Mouse (Mus musculus) heart, embryonic 16.5 days (tissue): ENCODE measurements around the gene Epb41. TPM values are rescaled to one million over a fixed set of nuclear protein-coding genes. Genes with fewer than 3 reads are reported as not detected.

Experiments
- ATAC-seq: fragments of 200-750 bp; cut with Nextera tagmentation; replicated peaks from 2 replicates; pipeline ENCODE4 v1.8.0; 2017; ENCODE audit warnings: moderate number of reproducible peaks; ENCODE audit not compliant: insufficient read depth, low FRiP score; ENCODE audit errors: extremely low read depth
- H3K27ac ChIP-seq: fragments of 300-500 bp; sonication (generic); 2 replicates; pipeline ENCODE4 v1.5.1; 2014; ENCODE audit warnings: mild to moderate bottlenecking, low read length, control low read depth, moderate library complexity
- H3K27me3 ChIP-seq: fragments of 300-500 bp; sonication (generic); 2 replicates; pipeline ENCODE4 v1.6.1; 2014; ENCODE audit warnings: low read length, mixed read lengths; ENCODE audit not compliant: control insufficient read depth, insufficient read depth
- H3K36me3 ChIP-seq: fragments of 300-500 bp; sonication (generic); 2 replicates; pipeline ENCODE4 v1.6.1; 2014; ENCODE audit not compliant: control insufficient read depth, insufficient read depth
- H3K4me1 ChIP-seq: fragments of 300-500 bp; sonication (generic); 2 replicates; pipeline ENCODE4 v1.6.1; 2014; ENCODE audit warnings: low read length, mixed read lengths; ENCODE audit not compliant: control insufficient read depth, insufficient read depth
- H3K4me2 ChIP-seq: fragments of 300-500 bp; sonication (generic); 2 replicates; pipeline ENCODE4 v1.6.1; 2014; ENCODE audit warnings: low read depth, mild to moderate bottlenecking, control low read depth, low read length
- H3K4me3 ChIP-seq: fragments of 300-500 bp; sonication (generic); 2 replicates; pipeline ENCODE4 v1.5.1; 2014; ENCODE audit warnings: mild to moderate bottlenecking, control low read depth, low read length
- H3K9ac ChIP-seq: fragments of 300-500 bp; sonication (generic); 2 replicates; pipeline ENCODE4 v1.6.1; 2014; ENCODE audit warnings: low read length, control low read depth
- H3K9me3 ChIP-seq: fragments of 300-500 bp; sonication (generic); replicated peaks from 2 replicates; pipeline ENCODE4 v1.6.1; 2016; ENCODE audit warnings: low read length; ENCODE audit not compliant: control insufficient read depth
- WGBS: fragments of 180-500 bp; shearing (Covaris S2); extraction: QIAGEN DNeasy Blood & Tissue Kit; methylation state at CpG from one replicate; pipeline ENCODE4 v1.1.7; 2014; 5-methylcytosine and 5-hydroxymethylcytosine counted together
- polyA plus RNA-seq: library from polyadenylated mRNA; unstranded; fragments of >200 nt; fragmentation: Nextera tagmentation; extraction: Ambion mirVana; gene quantifications from 2 replicates; pipeline ENCODE4 v1.2.1, GENCODE M21; 2015

Gene Epb41
- polyA plus RNA-seq, 1 experiment from 2014 or later = 67.4 TPM

GRCm38 (mm10) chr4:132027167-132027566 lies 48.0 kb downstream of the Epb41 start:
- 84% methylated on average over 6 of the region's 6 CpGs for WGBS
- H3K36me3 ChIP-seq = 0 out of 2 replicates have a peak, but pooled peaks cover 3% of the 10 kb centered on the region
- no peak overlapping the region for H3K4me2 ChIP-seq
- H3K4me3 ChIP-seq = no peak overlapping the region
- H3K9ac ChIP-seq = no peak overlapping the region
- peaks cover 3% of the 10 kb centered on the region for H3K9me3 ChIP-seq
- peaks cover 13% of the 10 kb centered on the region for H3K4me1 ChIP-seq
- no peak overlapping the region for H3K27ac ChIP-seq
- no peaks in the 10 kb centered on the region for H3K27me3 ChIP-seq
- ATAC-seq = no peak

GRCm38 (mm10) chr4:132025738-132026527 lies 49.2 kb downstream of the Epb41 start:
- no peaks in the 10 kb centered on the region for H3K27me3 ChIP-seq
- H3K36me3 ChIP-seq = 0 out of 2 replicates have a peak, but pooled peaks cover 3% of the 10 kb centered on the region
- H3K4me1 ChIP-seq = peaks cover 13% of the 10 kb centered on the region
- peaks cover 3% of the 10 kb centered on the region for H3K9me3 ChIP-seq
- WGBS = 57% methylated on average over 5 of the region's 5 CpGs
- no peak overlapping the region for H3K9ac ChIP-seq
- ATAC-seq = no peak
- H3K4me2 ChIP-seq = no peak overlapping the region
- no peak overlapping the region for H3K4me3 ChIP-seq
- H3K27ac ChIP-seq = no peak overlapping the region

GRCm38 (mm10) chr4:132025264-132025663 lies 49.9 kb downstream of the Epb41 start:
- Histone ChIP-seq H3K4me1 (peaks cover 10% of the 10 kb centered on the region), H3K9me3 (peaks cover 3% of the 10 kb centered on the region), H3K36me3 (0 out of 2 replicates have a peak, but pooled peaks cover 3% of the 10 kb centered on the region), H3K4me3 (no peak overlapping the region), H3K9ac (no peak overlapping the region), H3K27ac (no peak overlapping the region), H3K4me2 (no peak overlapping the region), H3K27me3 (no peaks in the 10 kb centered on the region)
- WGBS = 63% methylated on average over 2 of the region's 2 CpGs
- ATAC-seq = no peak

GRCm38 (mm10) chr4:132023816-132024215 lies 51.3 kb downstream of the Epb41 start:
- no peak overlapping the region for H3K27ac ChIP-seq
- no peak overlapping the region for H3K9ac ChIP-seq
- peaks cover 9% of the 10 kb centered on the region for H3K4me1 ChIP-seq
- no peaks in the 10 kb centered on the region for H3K27me3 ChIP-seq
- H3K9me3 ChIP-seq = peaks cover 3% of the 10 kb centered on the region
- ATAC-seq = no peak
- no peak overlapping the region for H3K4me2 ChIP-seq
- no peak overlapping the region for H3K4me3 ChIP-seq
- 0 out of 2 replicates have a peak, but pooled peaks cover 3% of the 10 kb centered on the region for H3K36me3 ChIP-seq
- 97% methylated on average over 2 of the region's 2 CpGs for WGBS

GRCm38 (mm10) chr4:132022639-132023038 lies 52.5 kb downstream of the Epb41 start:
- Histone ChIP-seq H3K36me3 (0 out of 2 replicates have a peak, but pooled peaks cover 3% of the 10 kb centered on the region), H3K4me1 (peaks cover 6% of the 10 kb centered on the region), H3K27me3 (no peaks in the 10 kb centered on the region), H3K4me3 (no peak overlapping the region), H3K27ac (no peak overlapping the region), H3K9me3 (peaks cover 3% of the 10 kb centered on the region), H3K4me2 (no peak overlapping the region), H3K9ac (no peak overlapping the region)
- WGBS = 90% methylated on average over 4 of the region's 4 CpGs
- no peak for ATAC-seq

- no peak overlapping the region for H3K4me3 ChIP-seq
- 83% methylated on average over 7 of the region's 7 CpGs for WGBS
- peaks cover 6% of the 10 kb centered on the region for H3K4me1 ChIP-seq
- no peak overlapping the region for H3K4me2 ChIP-seq
- no peak overlapping the region for H3K27ac ChIP-seq
- H3K27me3 ChIP-seq = no peaks in the 10 kb centered on the region
- no peak overlapping the region for H3K9ac ChIP-seq
- 0 out of 2 replicates have a peak, but pooled peaks cover 3% of the 10 kb centered on the region for H3K36me3 ChIP-seq
- peaks cover 3% of the 10 kb centered on the region for H3K9me3 ChIP-seq
- no peak for ATAC-seq
Measured at GRCm38 (mm10) chr4:132021883-132022282, 53.2 kb downstream of the Epb41 start.

GRCm38 (mm10) chr4:132018547-132018946 lies 56.6 kb downstream of the Epb41 start:
- no peak for ATAC-seq
- H3K9me3 ChIP-seq = peaks cover 3% of the 10 kb centered on the region

GRCm38 (mm10) chr4:132015374-132015773 lies 59.7 kb downstream of the Epb41 start:
- 93% methylated on average over 3 of the region's 3 CpGs for WGBS
- Histone ChIP-seq H3K4me3 (no peak overlapping the region), H3K9ac (no peak overlapping the region), H3K27ac (no peak overlapping the region), H3K4me2 (no peak overlapping the region), H3K4me1 (peaks cover 6% of the 10 kb centered on the region), H3K27me3 (no peaks in the 10 kb centered on the region), H3K9me3 (no peaks in the 10 kb centered on the region), H3K36me3 (no peaks in the 10 kb centered on the region)
- no peak for ATAC-seq

More at GRCm38 (mm10) chr4:132018547-132018946, 56.6 kb downstream of the Epb41 start:
- Histone ChIP-seq H3K9ac (no peak overlapping the region), H3K4me1 (peaks cover 8% of the 10 kb centered on the region), H3K4me3 (no peak overlapping the region), H3K36me3 (0 out of 2 replicates have a peak, but pooled peaks cover 3% of the 10 kb centered on the region), H3K4me2 (no peak overlapping the region), H3K27ac (no peak overlapping the region), H3K27me3 (no peaks in the 10 kb centered on the region)
- WGBS = 69% methylated on average over 4 of the region's 4 CpGs

- no peak overlapping the region for H3K9ac ChIP-seq
- no peak overlapping the region for H3K27ac ChIP-seq
- H3K36me3 ChIP-seq = peaks cover 4% of the 10 kb centered on the region
- H3K27me3 ChIP-seq = no peaks in the 10 kb centered on the region
- 91% methylated on average over 3 of the region's 3 CpGs for WGBS
- H3K4me3 ChIP-seq = no peak overlapping the region
- no peak overlapping the region for H3K4me2 ChIP-seq
- no peaks in the 10 kb centered on the region for H3K4me1 ChIP-seq
- no peak for ATAC-seq
- H3K9me3 ChIP-seq = no peaks in the 10 kb centered on the region
Measured at GRCm38 (mm10) chr4:132011619-132012018, 63.5 kb downstream of the Epb41 start.
